Mouse (Mus musculus) olfactory bulb, adult 2 months (tissue): ENCODE measurements around the gene Camta1.

Experiments
- CTCF ChIP-seq: fragments of 200-500 bp; IDR thresholded peaks from 2 replicates; pipeline ENCODE4 v1.5.1; 2012; ENCODE audit warnings: low read depth, mild to moderate bottlenecking, low read length, moderate library complexity; ENCODE audit not compliant: insufficient read depth
- POLR2A ChIP-seq: fragments of 200-500 bp; IDR thresholded peaks from 2 replicates; pipeline ENCODE4 v1.6.1; 2012; ENCODE audit warnings: mild to moderate bottlenecking, low read depth, low read length, moderate library complexity; ENCODE audit not compliant: insufficient read depth

GRCm38 (mm10) chr4:151107131-151108001 lies 754.3 kb downstream of the Camta1 start:
- no peak for TF ChIP-seq CTCF
- TF ChIP-seq POLR2A = no peak
